Mouse (Mus musculus): Measurements from ENCODE around the gene Afap1.

The Afap1 gene

DNA sequence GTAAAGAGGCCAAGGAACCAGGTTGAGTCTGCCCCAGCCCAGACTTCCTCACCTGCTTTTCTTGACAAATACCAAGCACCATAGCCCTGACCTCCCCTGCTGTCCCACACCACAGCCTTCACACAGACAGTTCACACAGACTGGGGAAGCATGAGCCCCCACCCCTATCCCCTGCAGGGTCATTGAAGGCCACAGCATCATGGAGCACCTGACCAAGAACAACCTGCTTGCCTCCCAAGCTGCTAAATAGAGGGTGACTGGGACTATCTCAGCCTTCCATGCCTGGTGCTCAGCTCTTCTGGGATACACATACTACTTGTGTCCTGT is 148.1 kb downstream of the Afap1 start:
- no peak for DNase-seq (ENCODE audit: low spot score)

DNA sequence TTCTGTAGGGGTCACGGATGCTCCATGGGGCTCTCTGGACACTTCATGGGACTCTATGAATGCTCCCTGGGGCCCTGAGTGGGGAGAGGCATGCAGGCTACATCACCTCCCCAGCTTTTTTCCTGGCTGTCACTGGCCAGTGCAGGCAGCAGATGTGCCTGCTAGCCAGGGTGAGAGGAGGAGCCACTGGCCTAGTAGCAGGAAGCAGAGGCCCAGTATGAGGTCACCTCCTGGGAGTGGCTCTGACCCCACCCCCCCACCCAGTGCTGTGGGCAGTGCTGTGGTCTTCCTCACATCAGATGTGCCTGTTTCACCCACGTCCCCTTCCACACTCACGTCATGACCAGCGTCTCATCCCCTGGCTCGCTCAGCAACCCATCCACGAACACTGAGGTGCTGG is 148.6 kb downstream of the Afap1 start:
- DNase-seq (ENCODE audit: low spot score): no peak

DNA sequence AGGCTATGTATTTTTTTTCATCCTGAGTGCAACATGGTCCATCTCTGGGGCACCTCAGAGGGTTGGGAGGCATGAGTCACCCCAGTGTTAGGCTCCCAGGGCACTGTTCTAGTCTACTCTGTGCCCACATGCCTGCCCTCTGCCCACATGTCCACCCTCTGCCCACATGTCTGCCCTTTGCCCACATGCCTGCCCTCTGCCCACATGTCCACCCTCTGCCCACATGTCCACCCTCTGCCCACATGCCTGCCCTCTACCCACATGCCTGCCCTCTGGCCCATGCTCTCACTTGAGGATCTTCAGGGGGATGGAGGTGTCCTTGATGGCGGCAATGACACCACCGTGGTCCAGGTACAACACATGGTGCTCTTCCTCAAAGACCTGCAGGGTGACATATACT is 150.0 kb downstream of the Afap1 start:
- DNase-seq (ENCODE audit: low spot score): no peak
